Mouse (Mus musculus) kidney, postnatal 0 days (tissue): Measurements from ENCODE around the gene Lrrc8a. TPM values are rescaled to one million over a fixed set of nuclear protein-coding genes. Genes with fewer than 3 reads are reported as not detected.

Experiments
- ATAC-seq: fragments of 200-750 bp; cut with Nextera tagmentation; replicated peaks from 2 replicates; pipeline ENCODE4 v1.8.0; 2017; ENCODE audit warnings: low read depth, moderate number of reproducible peaks, moderate TSS enrichment, moderate library complexity; ENCODE audit not compliant: low FRiP score
- DNase-seq: peaks from one replicate; pipeline ENCODE4 v3.0.0-alpha.2; 2016; ENCODE audit warnings: low spot score
- H3K27ac ChIP-seq: fragments of 300-500 bp; sonication (generic); 2 replicates; pipeline ENCODE4 v1.5.1; 2014; ENCODE audit warnings: mild to moderate bottlenecking
- H3K27me3 ChIP-seq: fragments of 300-500 bp; sonication (generic); 2 replicates; pipeline ENCODE4 v1.6.1; 2014; ENCODE audit warnings: low read length, mixed read lengths; ENCODE audit not compliant: insufficient read depth
- H3K36me3 ChIP-seq: fragments of 300-500 bp; sonication (generic); 2 replicates; pipeline ENCODE4 v1.6.1; 2014; ENCODE audit warnings: low read length, mixed read lengths; ENCODE audit not compliant: insufficient read depth
- H3K4me1 ChIP-seq: fragments of 300-500 bp; sonication (generic); replicated peaks from 2 replicates; pipeline ENCODE4 v1.6.1; 2014; ENCODE audit warnings: antibody characterized with exemption, low read length, mixed read lengths; ENCODE audit not compliant: insufficient read depth
- H3K4me2 ChIP-seq: fragments of 300-500 bp; sonication (generic); 2 replicates; pipeline ENCODE4 v1.6.1; 2014; ENCODE audit warnings: mild to moderate bottlenecking, low read length, moderate library complexity, mixed read lengths
- H3K4me3 ChIP-seq: fragments of 300-500 bp; sonication (generic); replicated peaks from 2 replicates; pipeline ENCODE4 v1.5.1; 2014; ENCODE audit warnings: low read depth, low read length
- H3K9ac ChIP-seq: fragments of 300-500 bp; sonication (generic); 2 replicates; pipeline ENCODE4 v1.6.1; 2014; ENCODE audit warnings: low read depth, low read length
- H3K9me3 ChIP-seq: fragments of 300-500 bp; sonication (generic); replicated peaks from 2 replicates; pipeline ENCODE4 v1.6.1; 2016; ENCODE audit warnings: low read length, inconsistent platforms, mixed read lengths
- CTCF ChIP-seq: IDR thresholded peaks from 2 replicates; pipeline ENCODE4 v1.5.1; 2016; ENCODE audit warnings: antibody characterized with exemption, low read depth, mild to moderate bottlenecking, moderate library complexity
- WGBS: fragments of 180-500 bp; shearing (Covaris S2); extraction: QIAGEN DNeasy Blood & Tissue Kit; methylation state at CpG from one replicate; pipeline ENCODE4 v1.1.7; 2014; 5-methylcytosine and 5-hydroxymethylcytosine counted together
- polyA plus RNA-seq: library from polyadenylated mRNA; unstranded; fragments of >200 nt; fragmentation: Nextera tagmentation; extraction: Ambion mirVana; gene quantifications from 2 replicates; pipeline ENCODE4 v1.2.1, GENCODE M21; 2015

Gene Lrrc8a
- polyA plus RNA-seq, 1 experiment from 2014 or later = 50.2 TPM

DNA sequence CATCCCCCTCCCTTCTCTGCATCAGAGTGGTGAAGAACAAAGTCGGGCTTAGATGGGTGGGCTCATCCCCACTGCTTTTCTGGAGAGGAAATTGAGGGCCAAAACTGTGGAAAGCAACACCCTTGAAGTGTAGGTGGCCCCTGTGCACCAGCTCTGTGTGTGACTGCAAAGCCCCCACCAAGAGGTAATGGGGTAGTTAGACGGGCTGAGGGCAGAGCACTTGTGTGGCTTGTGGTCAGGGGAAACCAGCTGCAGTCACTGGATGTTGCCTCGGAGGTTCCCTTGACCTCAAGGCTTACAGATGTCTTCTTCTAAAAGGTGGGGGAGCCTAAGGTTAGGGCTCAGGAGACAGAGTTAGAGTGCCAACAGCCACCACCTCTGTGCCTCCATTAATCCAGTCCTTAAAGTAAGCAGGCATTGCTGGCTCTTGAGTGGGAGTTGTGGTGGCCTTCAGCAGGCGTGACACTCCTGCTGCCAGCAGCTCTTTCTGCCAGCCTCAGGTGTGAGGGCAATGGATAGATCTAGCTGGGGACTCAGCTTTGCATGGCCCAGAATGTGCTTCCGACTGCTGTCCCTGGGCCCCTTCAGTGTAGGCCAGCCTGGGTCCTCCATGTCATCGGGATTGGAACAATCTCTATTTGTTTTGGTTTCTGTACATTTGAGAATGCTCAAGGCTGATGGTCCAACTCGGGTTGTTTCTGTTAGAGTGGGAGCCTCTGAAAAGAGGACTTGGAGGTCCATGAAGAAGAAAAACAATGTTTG is 20.4 kb downstream of the Lrrc8a start:
- Histone ChIP-seq H3K4me2 (no peak overlapping the region), H3K4me3 (no peak overlapping the region), H3K9me3 (no peaks in the 10 kb centered on the region), H3K9ac (no peak overlapping the region), H3K27me3 (no peaks in the 10 kb centered on the region), H3K27ac (peak overlapping the region; percentile 66), H3K4me1 (peaks cover 7% of the 10 kb centered on the region), H3K36me3 (peaks cover 47% of the 10 kb centered on the region)
- WGBS = 75% methylated on average over 7 of the region's 7 CpGs
- no peak for ATAC-seq
- no peak for TF ChIP-seq CTCF
- DNase-seq = no peak

DNA sequence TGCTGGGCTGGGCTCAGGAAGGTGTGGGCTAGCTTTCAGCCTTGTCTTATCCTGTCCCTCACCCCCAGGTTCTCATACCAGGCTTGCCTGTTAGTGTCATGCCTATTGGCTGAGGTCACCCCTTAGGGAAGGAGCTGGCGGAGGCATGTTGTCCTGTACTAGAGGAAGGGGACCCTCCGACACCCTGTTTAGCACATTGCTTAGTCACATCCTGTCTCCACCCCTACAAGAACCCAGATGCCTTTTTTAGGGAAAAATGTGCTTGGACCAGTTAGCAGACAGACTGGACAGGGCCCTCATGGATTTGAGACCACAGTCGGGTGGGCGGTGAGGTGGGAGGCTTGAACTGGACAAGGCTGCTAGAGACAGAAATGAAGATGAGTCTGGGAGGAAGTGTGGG is 21.1 kb downstream of the Lrrc8a start:
- 0 out of 2 replicates have a peak, but pooled peaks have one; percentile 19 for ATAC-seq
- H3K4me1 ChIP-seq = peaks cover 7% of the 10 kb centered on the region; the same call in 1 of the 2 replicates
- no peak overlapping the region for H3K4me2 ChIP-seq
- 54% methylated on average over 4 of the region's 4 CpGs for WGBS
- peak; percentile 47 for DNase-seq
- H3K27ac ChIP-seq = no peak overlapping the region
- no peaks in the 10 kb centered on the region for H3K27me3 ChIP-seq
- no peaks in the 10 kb centered on the region for H3K9me3 ChIP-seq
- TF ChIP-seq CTCF = no peak
- H3K36me3 ChIP-seq = peaks cover 54% of the 10 kb centered on the region
- no peak overlapping the region for H3K4me3 ChIP-seq
- H3K9ac ChIP-seq = no peak overlapping the region

DNA sequence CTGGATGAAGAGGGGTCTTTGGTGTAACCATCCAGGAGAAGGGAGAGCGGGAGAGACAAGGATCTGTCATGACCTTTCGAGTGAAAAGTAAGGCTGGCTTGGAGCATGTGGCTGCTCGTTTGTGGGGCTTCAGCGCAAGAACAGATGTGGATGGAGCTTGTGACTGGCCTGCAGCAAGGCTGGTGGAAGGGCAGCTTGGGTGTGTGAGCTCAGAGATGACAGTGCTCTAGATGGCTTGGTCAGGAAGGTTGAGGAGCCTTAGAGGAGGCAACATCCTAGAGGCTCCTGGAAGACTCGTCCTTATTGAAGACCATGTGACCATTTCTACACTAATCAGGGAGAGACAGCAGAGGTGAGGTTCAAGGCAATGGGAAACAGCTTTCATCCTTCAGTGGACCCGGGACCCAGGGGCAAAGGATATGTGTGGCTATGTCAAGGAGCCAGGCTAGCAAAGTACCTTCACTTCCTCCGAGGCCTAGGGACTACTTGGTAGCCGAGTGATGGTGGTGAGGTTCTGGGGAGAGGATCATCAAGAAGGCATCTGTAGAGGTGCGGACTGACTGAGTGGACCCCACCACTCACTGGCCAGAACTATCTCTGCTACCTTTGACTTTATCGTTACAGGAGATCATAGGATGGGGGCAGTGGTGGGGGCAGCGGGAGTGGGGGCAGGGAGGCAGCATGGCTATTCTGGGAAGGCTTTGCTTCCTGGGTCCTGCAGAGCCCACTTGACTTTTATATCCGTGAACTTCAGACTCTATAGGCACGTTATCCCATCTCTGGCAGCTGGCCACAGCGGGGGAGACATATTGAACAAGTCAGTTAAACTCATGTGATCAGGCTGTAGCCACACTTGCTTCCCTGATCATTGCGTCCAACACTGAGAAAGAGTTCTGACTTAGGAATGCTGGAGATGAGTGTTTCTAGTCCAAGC is 21.9 kb downstream of the Lrrc8a start:
- Histone ChIP-seq H3K4me1 (peaks cover 7% of the 10 kb centered on the region; the same call in 1 of the 2 replicates), H3K4me3 (no peak overlapping the region), H3K27me3 (no peaks in the 10 kb centered on the region), H3K4me2 (no peak overlapping the region), H3K9ac (no peak overlapping the region), H3K9me3 (no peaks in the 10 kb centered on the region), H3K36me3 (peaks cover 61% of the 10 kb centered on the region), H3K27ac (no peak overlapping the region; the same call in 1 of the 2 replicates)
- 87% methylated on average over 15 of the region's 15 CpGs for WGBS
- DNase-seq (no peak), ATAC-seq (no peak)
- TF ChIP-seq CTCF = no peak

DNA sequence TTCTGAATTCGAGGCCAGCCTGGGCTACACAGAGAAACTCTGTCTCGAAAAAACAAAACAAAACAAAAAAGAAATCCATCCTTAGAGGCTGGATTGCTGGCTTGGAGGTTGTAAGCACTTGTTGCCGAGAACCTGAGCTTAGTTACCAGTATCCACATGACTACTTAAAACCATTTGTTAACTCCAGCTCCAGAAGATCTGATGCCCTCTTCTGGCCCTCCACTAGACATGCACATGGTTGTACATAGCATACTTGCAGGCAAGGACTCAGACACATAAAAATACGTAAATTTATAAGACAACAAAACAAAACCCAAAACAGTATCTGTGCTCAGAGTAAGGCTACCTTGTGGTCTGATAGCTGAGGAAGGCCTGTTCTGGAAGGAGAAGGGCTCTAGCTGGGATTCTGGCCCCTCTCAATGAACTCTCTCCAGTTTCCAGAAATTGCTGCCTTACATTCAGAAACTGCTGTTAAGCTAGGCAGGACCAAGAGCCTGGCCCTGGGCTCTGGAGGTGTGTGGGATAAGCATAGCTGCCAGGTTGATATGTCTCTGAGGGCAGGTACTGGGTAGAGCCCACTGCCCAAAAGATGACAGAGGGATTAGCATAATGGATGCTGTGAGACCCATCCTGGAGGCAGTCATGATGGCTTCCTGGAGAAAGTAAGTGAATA is 23.7 kb downstream of the Lrrc8a start:
- Histone ChIP-seq H3K9me3 (no peaks in the 10 kb centered on the region), H3K27ac (no peak overlapping the region), H3K4me3 (no peak overlapping the region), H3K36me3 (peaks cover 47% of the 10 kb centered on the region), H3K4me1 (peaks cover 23% of the 10 kb centered on the region), H3K27me3 (no peaks in the 10 kb centered on the region), H3K4me2 (no peak overlapping the region), H3K9ac (no peak overlapping the region)
- TF ChIP-seq CTCF = peak; percentile 37; the same call in 1 of the 2 replicates
- ATAC-seq (no peak), DNase-seq (no peak)
- 86% methylated on average over 4 of the region's 4 CpGs for WGBS

DNA sequence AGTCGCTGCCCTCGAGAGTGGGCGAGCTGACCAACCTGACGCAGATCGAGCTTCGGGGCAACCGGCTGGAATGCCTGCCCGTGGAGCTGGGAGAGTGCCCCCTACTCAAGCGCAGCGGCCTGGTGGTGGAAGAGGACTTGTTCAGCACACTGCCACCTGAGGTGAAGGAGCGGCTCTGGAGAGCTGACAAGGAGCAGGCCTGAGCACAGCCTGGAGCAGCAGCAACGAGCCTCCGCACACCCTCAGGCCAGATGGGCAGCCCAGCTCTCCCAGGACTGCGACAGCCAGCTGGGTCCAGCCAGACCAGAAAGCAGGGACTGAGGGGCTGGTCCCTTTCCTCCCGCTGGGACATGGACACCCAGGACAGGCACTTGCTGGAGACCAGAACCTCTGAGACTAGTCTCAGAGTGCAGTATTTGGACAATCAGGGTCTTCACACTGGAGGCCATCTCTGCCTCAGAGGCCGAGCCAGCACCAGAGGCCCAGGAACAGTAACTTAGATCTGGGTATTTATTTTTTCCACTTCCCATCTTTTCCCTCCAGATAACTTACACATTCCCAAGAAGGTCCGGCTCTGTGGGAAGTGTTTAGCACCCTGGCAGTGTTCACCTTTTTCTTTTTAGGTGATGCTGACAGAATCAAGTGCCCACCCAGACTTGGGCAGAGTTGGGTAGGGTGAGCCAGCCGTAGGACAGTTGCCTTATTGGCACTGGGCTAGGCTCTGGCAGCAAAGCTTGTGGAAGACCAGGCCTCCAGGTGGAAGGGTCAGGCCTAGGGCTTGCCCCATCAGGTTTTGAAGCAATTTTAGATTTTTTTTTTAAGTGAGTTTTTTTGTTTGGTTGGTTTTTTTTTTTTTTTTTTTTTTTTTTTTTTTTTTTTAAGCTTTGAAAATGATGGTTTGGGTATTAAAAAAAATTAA is 24.7 kb downstream of the Lrrc8a start:
- TF ChIP-seq CTCF = no peak
- Histone ChIP-seq H3K9me3 (no peaks in the 10 kb centered on the region), H3K9ac (no peak overlapping the region), H3K27ac (no peak overlapping the region), H3K4me3 (no peak overlapping the region), H3K4me1 (peaks cover 29% of the 10 kb centered on the region), H3K4me2 (no peak overlapping the region), H3K36me3 (peaks cover 37% of the 10 kb centered on the region), H3K27me3 (no peaks in the 10 kb centered on the region)
- no peak for ATAC-seq
- 91% methylated on average over 18 of the region's 18 CpGs for WGBS
- DNase-seq = no peak
